Mouse (Mus musculus): ENCODE measurements at regions not wholly inside any gene's neighbourhood (a gene's known extent, or its start where the extent isn't known, plus 50 kb on each side); places are given as distances from the start of the nearest gene placed in this dataset.

DNA sequence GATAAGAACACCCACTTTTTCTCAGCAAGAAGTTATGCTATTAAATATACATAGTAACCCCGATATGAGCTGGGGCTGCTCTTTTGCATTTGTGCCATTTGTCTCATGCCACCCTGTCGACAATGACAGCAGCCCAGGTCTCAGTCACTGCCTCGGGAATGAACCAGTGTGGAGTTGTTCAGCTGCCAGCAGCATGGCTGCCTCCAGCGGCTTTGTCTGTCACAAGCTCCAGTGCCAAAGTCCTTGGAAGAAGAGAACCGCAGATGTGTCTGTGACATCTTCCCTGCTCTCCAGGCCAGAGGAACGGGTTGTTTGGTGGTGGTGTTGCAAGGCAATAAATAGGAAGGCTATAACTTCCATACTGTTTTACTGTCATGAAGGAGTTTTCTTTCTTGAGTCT lies 130.7 kb downstream of the Cep170 start:
- no peak for DNase-seq (ENCODE audit: low spot score in 2 of 2)

- DNase-seq (ENCODE audit: low spot score in 2 of 2) = no peak
These were observed 131.9 kb downstream of the Cep170 start for GRCm38 (mm10) chr1:176681971-176682370.

GRCm38 (mm10) chr1:176675184-176675583 lies 138.7 kb downstream of the Cep170 start:
- DNase-seq (ENCODE audit: low spot score in 2 of 2) = no peak

- no peak for DNase-seq (ENCODE audit: low spot score in 2 of 2)
These were observed 142.8 kb downstream of the Cep170 start for GRCm38 (mm10) chr1:176671081-176671480.

DNA sequence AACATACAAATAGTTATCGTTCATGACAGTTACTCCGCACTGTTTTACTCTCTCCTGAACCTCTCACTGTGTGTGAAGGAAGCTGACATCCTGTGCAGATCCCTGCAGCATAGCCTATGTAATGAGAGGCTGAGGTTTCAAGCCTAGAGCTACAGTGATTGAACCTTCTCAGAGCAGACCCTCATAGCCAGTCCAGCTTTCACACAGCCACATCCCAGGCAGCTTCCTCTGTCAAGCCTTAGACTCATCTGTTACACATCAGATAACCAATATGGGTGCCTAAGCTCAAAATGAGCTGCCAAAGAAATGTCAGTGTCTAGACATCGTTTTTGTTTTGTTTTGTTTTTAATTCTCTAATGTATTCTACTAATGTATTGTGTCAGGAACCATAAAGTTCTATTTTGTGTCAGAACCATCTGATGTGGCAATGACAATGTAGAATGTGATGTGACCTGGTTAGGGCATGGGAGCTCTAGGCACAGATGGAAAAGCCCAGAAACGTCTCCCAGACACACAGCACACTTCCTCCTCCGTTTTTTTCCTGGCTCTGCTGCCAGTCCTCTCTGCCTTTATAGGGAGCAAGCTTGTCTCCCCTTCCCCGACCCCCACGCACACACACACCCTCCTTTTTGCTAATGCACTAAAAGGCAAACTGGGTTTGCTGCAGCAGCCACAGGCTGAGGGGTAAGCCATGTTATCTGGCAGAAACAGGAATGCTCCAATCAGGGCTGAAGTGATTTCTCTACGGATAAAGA lies 146.1 kb downstream of the Cep170 start:
- no peak for DNase-seq (ENCODE audit: low spot score in 2 of 2)

- DNase-seq (ENCODE audit: low spot score in 2 of 2) = no peak
These were observed 153.6 kb downstream of the Cep170 start for GRCm38 (mm10) chr1:176660286-176660685.

GRCm38 (mm10) chr1:176658639-176659038 lies 155.2 kb downstream of the Cep170 start:
- no peak for DNase-seq (ENCODE audit: low spot score in 2 of 2)

DNA sequence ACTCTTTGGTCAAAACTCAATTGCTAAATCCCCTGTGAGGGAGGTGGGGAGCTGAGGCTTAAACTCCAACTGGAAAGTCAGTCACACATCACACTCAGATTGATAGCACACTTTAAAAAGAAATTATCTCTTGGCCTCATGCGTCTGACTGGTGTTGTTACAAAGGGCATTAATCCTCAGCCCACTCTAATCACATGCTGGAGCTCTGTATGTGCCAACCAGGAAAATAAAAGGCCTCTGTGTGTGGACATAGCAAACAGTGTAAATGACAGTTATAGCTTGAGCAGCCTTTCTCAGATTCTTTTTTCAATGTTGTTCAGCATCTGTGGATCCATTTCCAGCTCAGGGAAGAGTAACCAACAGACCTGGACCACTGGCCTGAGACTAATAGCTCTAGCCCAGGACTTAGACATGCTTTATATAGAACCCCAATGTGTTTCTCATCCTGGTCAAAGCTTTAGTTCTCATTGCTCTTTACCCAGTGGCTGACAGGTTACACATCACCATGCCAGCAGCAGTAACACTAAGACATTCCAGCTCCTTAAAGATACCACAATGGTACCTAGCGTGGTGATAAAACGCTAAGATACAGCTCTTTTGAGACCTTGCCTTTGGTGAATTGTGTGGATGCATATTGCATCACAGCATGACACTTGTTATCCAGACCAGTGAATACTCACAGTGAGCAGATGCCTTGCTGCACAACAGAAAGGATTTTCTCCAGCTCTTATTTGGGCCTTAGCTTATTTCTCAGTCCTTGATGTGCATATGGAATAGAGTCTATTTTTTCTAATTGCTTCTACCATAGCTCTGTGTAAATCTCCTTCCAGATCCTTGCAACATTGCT lies 158.2 kb downstream of the Cep170 start:
- DNase-seq (ENCODE audit: low spot score in 2 of 2) = no peak

DNA sequence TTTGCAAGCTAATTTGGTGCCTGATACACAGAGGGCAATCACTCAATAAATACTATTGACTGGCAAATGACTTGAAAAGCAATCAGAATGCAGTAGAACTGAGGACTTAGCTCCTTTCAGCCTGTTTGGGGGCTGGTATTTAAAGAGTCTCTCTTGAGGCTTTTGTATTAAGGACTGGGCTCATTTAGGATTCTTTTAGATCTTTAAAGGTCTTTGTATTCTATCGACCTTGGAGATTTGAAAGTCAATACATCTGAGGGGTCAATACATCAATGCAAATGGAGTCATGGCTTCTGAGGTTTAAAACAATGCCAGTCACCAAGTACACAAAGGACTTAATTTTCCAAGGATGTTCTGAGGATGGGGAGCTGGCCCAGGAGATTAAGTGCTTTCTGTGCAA lies 169.6 kb downstream of the Cep170 start:
- DNase-seq (ENCODE audit: low spot score in 2 of 2) = no peak

- no peak for DNase-seq (ENCODE audit: low spot score in 2 of 2)
These were observed 190.7 kb downstream of the Cep170 start for GRCm38 (mm10) chr1:176623171-176623570.

GRCm38 (mm10) chr1:176622213-176622612 lies 191.7 kb downstream of the Cep170 start:
- no peak for DNase-seq (ENCODE audit: low spot score in 2 of 2)

- DNase-seq (ENCODE audit: low spot score in 2 of 2) = no peak
These were observed 192.6 kb downstream of the Cep170 start for GRCm38 (mm10) chr1:176621285-176621684.

DNA sequence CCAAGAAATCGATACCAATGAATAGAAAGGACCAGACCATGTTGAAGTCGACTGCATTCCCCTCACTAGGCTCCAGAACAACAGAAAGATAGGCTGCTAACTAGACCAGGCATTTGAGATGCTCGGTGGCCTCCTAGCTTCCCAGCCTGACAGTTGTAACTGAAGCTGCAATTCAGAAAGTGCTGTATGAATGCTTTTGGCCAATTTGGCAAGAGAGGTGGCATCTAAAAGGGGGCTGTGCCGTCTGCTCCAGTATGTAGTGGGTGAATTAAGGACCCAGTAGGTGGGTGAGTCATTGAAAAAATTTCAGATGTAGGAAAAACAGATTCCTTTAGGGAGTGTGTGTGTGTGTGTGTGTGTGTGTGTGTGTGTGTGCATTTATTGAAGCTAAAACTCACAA lies 195.0 kb downstream of the Cep170 start:
- peak; percentile 12 to 28 for DNase-seq (ENCODE audit: low spot score in 2 of 2)

DNA sequence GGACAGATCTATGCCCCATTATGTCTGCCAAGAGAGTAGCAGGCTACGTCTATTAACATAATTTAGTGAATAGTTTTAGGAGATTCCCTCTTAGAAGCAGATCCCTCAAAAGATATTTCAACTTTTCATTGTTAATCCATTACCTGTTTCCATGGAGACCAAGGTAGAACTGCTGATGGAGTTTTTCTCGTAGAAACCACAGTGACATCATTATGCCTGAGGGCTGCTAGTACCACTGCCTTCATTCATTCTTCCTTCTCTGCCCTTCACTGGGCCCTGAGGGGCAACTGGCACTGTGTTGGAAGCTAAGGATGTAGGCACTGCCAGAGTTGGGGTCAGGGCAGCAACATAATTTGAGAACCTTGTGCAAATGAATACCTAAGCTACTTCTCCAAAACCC lies 198.2 kb downstream of the Cep170 start:
- DNase-seq (ENCODE audit: low spot score in 2 of 2) = no peak

GRCm38 (mm10) chr1:176594312-176594711 lies 219.6 kb downstream of the Cep170 start:
- no peak for DNase-seq (ENCODE audit: low spot score in 2 of 2)

- DNase-seq (ENCODE audit: low spot score in 2 of 2) = no peak
These were observed 225.7 kb downstream of the Cep170 start for GRCm38 (mm10) chr1:176588144-176588543.

DNA sequence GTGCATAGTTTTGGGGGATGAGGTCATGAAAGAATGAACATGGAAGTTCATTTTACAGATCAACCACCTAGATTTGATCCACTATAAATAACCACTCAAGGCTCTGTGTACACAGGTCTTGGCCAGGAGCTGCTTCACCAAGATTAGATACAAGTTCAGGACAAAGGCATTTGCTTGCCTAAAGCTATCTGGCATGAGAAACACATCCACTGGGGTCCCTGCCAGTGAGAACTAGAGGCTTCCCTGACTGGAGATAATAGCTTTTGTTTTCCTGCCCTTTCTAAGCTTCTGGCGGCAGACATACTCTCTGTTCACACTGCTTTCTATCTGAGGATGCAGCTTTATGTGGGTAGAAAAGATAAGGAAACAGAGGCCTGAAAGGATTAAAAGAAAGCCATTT lies 240.2 kb downstream of the Cep170 start:
- no peak for DNase-seq (ENCODE audit: low spot score in 2 of 2)

DNA sequence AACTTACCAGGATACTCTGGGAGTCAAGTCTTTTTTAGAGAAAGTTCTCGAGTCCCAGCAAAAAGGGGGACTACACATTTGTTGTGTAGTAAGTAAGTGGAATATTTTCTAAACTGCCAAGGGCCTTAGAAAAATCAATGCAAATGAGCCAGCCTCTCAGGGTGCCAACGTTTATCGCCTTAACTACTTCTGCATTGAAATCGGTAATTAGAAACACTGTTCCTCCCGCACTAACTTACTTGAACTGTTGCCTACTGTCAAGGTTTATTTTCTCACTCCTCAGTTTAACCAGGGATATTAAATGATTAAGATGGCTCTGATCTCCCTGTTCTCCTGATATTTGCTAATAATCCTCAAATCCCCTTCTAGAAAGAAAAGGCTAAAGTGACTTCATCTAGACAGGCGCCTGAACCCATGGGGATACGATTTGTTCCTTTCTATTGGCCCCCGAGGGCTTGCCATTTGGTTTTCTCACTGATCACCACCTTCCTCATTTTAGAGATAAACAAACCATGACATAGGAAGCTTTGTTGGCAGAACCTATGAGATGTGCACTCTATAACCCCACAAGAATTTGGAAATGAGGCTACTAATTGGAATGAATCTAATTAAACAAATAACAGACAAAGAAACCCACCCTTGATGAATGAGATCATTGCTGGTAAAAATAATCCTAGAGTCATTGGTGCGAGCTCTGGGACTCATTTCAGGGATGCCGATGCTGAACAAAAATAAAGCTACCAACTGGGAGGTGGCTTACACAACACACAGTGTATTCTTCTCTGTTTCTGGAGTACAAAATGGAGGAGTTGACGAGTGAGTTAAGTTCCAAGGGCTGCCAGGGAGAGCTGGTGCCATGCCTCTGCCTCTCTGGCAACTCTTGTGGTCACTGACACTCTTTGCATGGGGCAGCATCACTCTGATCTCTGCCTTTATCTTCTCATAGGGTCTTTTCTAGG lies 255.1 kb downstream of the Cep170 start:
- no peak for DNase-seq (ENCODE audit: low spot score in 2 of 2)

DNA sequence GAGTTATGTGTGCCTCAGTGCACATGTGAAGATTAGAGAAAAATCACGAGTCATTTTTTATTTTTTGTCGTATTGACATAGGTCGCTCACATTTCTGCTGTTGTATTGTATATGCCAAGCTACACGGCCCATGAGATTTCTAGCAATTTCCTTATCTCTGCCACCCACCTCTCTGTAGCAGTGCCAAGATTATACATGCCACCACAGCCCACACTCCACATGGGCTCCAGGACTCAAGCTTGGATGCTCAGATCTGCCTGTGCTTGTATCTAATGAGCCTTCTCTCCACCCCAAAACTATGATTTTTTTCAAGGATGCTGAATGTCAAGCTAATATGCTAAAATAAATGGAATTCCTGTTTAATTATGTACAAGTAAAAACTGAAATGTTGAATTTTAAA lies 259.3 kb upstream of the Pld5 start:
- DNase-seq (ENCODE audit: low spot score in 2 of 2) = peak; percentile 2 to 3

GRCm38 (mm10) chr1:176529037-176529436 lies 253.9 kb upstream of the Pld5 start:
- no peak for DNase-seq (ENCODE audit: low spot score in 2 of 2)

GRCm38 (mm10) chr1:176511467-176511866 lies 236.4 kb upstream of the Pld5 start:
- no peak for DNase-seq (ENCODE audit: low spot score in 2 of 2)

GRCm38 (mm10) chr1:176505441-176505840 lies 230.3 kb upstream of the Pld5 start:
- no peak for DNase-seq (ENCODE audit: low spot score in 2 of 2)
